Mouse (Mus musculus): Measurements from ENCODE around the gene Mipol1.

DNA sequence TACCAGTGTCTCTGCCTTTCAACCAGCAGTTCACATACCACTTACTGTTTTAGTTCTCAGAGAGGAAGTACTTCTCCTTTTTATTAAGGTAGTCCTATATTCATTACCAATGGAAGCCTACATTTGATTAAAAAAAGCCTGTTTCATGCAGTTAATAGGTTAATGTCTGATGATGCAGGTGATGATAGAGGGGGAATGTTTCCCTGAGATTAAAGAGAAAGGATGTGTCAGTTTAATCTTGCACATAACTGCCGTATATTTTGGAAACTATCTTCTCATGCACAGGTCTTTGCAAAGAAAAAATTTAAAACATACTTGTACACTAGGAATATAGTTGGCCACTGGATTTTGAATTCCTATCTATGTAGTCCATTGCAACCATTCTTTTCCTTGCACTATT is 77.5 kb downstream of the Mipol1 start:
- no peak for TF ChIP-seq CTCF (IDR thresholded peaks at IDR 0.05; ENCODE audit: borderline replicate concordance, insufficient read depth, low read depth, low read length)
- no peak for TF ChIP-seq POLR2A (IDR thresholded peaks at IDR 0.05; ENCODE audit: borderline replicate concordance, insufficient read depth, low read length)
